Mouse (Mus musculus) CH12.LX (cell line): ENCODE measurements around the gene Cacna1c.

ENCODE experiments used
- CHD1 ChIP-seq: IDR thresholded peaks from 2 replicates; pipeline ENCODE4 v1.6.1; 2012; ENCODE audit warnings: low read depth, low read length, improper control_type of control experiment, inconsistent platforms
- CTCF ChIP-seq, 2 experiments: IDR thresholded peaks in 1 of 2; conservative IDR thresholded peaks in 1 of 2; 2 replicates each; pipeline ENCODE4 v1.5.1; 2011 to 2012; ENCODE audit warnings: low read depth in 2 of 2, low read length in 2 of 2, improper control_type of control experiment in 1 of 2, inconsistent platforms in 1 of 2, mild to moderate bottlenecking in 1 of 2, moderate library complexity in 1 of 2
- EP300 ChIP-seq: IDR thresholded peaks from 2 replicates; pipeline ENCODE4 v1.6.1; 2011; ENCODE audit warnings: low read length, improper control_type of control experiment
- KAT2A ChIP-seq: IDR thresholded peaks from 2 replicates; pipeline ENCODE4 v1.6.1; 2012; ENCODE audit warnings: low read length, improper control_type of control experiment, inconsistent platforms; ENCODE audit not compliant: insufficient replicate concordance
- MAFK ChIP-seq: IDR thresholded peaks from 2 replicates; pipeline ENCODE4 v1.6.1; 2011; ENCODE audit warnings: low read length, improper control_type of control experiment; ENCODE audit not compliant: insufficient replicate concordance
- MEF2A ChIP-seq: IDR thresholded peaks from 2 replicates; pipeline ENCODE4 v1.6.1; 2014; ENCODE audit warnings: low read depth, mild to moderate bottlenecking, inconsistent platforms, low read length, improper control_type of control experiment, borderline replicate concordance
- NELFE ChIP-seq: IDR thresholded peaks from 2 replicates; pipeline ENCODE4 v1.6.1; 2011; ENCODE audit warnings: low read depth, low read length, improper control_type of control experiment
- POLR2A ChIP-seq: IDR thresholded peaks from 2 replicates; pipeline ENCODE4 v1.6.1; 2011; ENCODE audit warnings: low read depth, mild to moderate bottlenecking, improper control_type of control experiment, low read length
- RCOR1 ChIP-seq: conservative IDR thresholded peaks from 2 replicates; pipeline ENCODE4 v1.6.1; 2012; ENCODE audit warnings: low read depth, mild to moderate bottlenecking, inconsistent platforms, low read length, improper control_type of control experiment
- SMC3 ChIP-seq: IDR thresholded peaks from 2 replicates; pipeline ENCODE4 v1.6.1; 2011; ENCODE audit warnings: low read depth, low read length, improper control_type of control experiment
- TCF12 ChIP-seq: IDR thresholded peaks from 2 replicates; pipeline ENCODE4 v1.6.1; 2014; ENCODE audit warnings: low read depth, mild to moderate bottlenecking, inconsistent platforms, low read length, improper control_type of control experiment
- UBTF ChIP-seq: IDR thresholded peaks from 2 replicates; pipeline ENCODE4 v1.6.1; 2012; ENCODE audit warnings: low read depth, mild to moderate bottlenecking, inconsistent platforms, low read length, improper control_type of control experiment, moderate library complexity
- USF2 ChIP-seq: conservative IDR thresholded peaks from 2 replicates; pipeline ENCODE4 v1.6.1; 2011; ENCODE audit warnings: low read depth, low read length, improper control_type of control experiment
- ZC3H11A ChIP-seq: IDR thresholded peaks from 2 replicates; pipeline ENCODE4 v1.6.1; 2012; ENCODE audit warnings: low read depth, mild to moderate bottlenecking, inconsistent platforms, low read length, improper control_type of control experiment

DNA sequence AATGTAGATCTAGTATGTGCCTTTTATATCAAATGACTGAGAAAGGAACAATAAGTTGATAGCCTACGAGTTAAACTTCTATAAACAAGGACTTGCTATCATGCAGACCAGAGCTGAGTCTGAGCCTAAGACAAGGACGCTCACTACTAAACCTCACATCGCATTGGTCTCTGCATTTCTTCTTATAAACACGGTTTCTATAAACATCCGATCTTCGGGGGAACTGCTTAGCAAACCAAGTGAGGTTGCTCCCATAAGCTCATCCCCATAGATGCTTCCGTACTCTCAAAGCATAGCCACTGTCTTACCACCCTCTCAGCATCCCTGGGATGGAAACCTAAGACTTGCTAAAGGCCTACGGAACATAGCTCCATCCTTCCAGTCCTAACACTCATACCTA, 108.3 kb downstream of the Cacna1c start:
- TF ChIP-seq RCOR1: no peak
- TF ChIP-seq UBTF: no peak
- no peak for TF ChIP-seq MEF2A
- no peak for TF ChIP-seq CTCF (conservative IDR thresholded peaks at IDR 0.05 in 1 of 2, IDR thresholded peaks at IDR 0.05 in 1 of 2; ENCODE audit: low read depth in 2 of 2, low read length in 2 of 2)
- no peak for TF ChIP-seq EP300
- no peak for TF ChIP-seq NELFE
- no peak for TF ChIP-seq KAT2A
- TF ChIP-seq SMC3: no peak
- no peak for TF ChIP-seq MAFK
- TF ChIP-seq POLR2A: no peak
- TF ChIP-seq CHD1: no peak
- TF ChIP-seq USF2: no peak
- no peak for TF ChIP-seq ZC3H11A
- no peak for TF ChIP-seq TCF12
